Mouse (Mus musculus) layer of hippocampus, adult 8-10 months (tissue): ENCODE data around the gene Adnp. TPM values are rescaled to one million over a fixed set of nuclear protein-coding genes. Genes with fewer than 3 reads are reported as not detected.

Experiments
- DNase-seq, 2 experiments: peaks; one replicate each; pipeline ENCODE4 v3.0.0; 2022; ENCODE audit warnings: low spot score in 2 of 2
- total RNA-seq, 4 experiments: library from RNA; stranded (reverse); gene quantifications; 2 replicates each; pipeline ENCODE4 v1.2.4; 2022

The Adnp gene
- 10 to 100 TPM; 69.9 to 88.6 (median 84.4) TPM for total RNA-seq

DNA sequence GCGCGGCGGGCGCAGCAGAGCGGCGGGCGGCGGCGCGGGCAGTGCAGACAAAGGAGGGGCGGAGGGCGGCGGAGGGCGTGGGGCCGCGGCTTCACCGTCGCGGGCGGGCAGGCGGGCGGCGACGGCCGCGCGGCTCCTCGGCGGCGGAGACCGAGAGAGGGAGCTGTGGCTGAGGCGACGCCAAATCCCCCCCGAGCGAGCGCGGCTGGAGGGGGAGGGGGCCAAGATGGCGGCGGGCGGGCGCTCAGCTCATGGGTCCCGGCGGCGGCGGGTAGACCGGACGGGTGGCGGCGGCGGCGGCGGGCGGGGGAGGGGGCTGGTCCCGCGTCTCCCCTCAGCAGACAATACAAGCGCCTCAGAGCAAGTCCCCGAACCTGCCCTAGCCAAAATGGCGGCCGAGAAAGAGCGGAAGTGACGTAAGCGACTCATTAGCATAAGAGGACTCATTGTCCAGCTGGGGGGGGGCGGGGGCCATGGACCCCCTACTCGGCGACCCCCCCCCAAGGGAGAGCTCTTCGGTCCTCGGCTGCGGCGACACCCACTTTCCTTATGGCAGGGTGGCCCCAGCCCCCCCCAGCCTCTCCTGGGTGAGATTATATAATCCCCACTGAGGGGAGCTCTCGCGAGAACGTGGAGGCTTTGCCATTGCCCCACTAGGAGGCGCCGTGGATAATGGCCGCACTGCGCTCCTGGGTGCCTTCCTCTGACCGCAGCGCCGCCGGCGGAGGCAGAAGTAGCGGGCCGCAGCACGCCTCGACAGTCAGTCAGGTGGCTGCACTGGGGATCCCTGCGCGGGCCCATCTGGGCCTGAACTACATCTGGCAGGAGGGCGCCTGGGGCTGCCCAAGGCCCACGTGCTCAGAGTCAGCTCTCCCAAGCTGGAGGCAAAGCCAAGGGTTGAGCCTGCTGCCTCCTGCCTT, at the start of gene Adnp:
Adnp (minus strand) TSS at position 388 of the 920 bp plus-strand sequence.
- peak; percentile 94 to 95 for DNase-seq

DNA sequence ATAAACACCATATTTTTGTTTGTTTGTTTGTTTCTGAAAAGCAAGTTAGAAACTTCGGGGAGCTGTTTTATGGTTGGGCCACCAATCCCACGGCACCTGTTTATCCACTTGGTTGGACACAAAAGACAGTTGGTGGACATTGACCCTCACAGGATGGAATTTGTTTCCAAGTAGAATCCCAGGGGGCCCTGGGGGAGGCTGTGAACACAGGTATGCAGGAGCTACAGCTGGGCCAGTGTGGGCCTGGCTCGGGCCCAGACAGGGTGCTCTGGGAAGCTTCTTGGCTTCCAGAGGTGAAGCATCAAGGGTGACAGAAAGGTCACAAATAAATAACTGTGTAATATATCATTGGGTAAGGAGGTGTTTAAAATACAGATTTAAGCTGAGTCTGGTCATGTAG, 49.6 kb upstream of the Adnp start:
- no peak for DNase-seq

DNA sequence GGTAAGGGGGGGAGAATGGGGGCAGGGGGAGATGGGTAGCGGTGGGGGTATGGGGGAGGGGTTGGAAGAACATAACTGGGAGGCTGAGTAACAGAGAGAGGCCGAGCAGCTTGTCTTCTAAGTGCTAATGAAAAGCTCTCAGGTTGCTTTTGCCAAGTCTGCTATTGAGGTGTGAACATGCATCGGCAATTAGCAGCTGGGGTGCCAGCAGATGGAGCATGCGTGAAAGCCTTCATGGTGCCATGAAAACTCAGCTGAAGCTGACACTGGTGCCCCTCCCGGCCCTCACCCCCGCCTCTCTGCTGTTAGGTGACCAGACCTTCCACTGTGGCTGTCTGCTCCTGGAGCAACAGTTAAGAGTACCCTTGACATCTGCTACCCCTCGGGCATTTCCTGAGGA, 46.9 kb upstream of the Adnp start:
- DNase-seq, result no peak

DNA sequence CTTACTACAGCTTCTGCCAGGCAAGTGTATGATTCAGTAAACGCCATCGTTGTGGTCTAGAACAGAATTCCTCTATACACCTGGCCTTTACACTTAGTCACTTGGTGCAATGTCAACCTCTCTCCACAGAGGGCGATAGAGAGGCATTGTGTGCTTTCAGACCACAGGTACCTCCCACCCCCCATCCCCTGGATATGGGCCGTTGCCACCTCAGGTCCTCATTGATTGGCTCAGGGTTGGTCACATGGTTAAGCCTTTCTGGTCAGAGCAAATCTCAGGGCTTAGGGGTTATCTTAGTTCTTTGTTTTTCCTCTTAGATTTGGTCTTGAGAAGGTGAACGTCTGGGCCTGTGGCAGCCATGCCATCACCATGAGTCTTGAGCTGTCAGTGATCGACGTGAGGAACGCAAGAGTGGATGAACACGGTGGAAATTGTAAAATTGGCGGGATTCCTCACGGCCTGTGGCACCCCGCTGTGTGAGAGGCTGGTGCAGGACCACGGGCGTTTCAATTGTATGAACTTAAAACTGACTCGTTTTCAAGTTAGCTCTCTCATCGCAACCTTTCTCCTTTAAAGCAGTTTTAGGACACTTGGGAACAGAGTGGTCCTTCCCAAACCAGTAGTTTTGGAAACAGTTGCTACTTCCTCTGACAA, 45.9 kb upstream of the Adnp start:
- DNase-seq, result no peak

DNA sequence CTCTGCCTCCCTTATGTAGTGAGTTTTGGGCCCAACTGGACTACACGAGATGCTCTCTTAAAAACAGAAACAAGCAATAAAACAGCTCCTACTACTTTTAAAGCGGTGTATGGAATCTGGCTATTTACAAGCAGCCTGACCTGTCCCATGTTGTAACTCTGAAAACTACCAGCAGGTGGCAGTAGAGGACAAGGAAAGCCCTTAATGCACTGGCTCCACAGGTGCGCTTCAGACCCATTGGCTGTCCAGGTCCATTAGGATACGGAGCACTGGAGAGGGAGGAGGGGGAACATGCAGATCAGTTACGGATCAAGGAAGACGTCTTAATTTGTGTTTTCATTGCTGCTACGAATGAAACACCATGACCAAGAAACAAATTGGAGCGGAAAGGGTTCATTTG, 43.4 kb upstream of the Adnp start:
- peak; percentile 71 to 91 for DNase-seq

DNA sequence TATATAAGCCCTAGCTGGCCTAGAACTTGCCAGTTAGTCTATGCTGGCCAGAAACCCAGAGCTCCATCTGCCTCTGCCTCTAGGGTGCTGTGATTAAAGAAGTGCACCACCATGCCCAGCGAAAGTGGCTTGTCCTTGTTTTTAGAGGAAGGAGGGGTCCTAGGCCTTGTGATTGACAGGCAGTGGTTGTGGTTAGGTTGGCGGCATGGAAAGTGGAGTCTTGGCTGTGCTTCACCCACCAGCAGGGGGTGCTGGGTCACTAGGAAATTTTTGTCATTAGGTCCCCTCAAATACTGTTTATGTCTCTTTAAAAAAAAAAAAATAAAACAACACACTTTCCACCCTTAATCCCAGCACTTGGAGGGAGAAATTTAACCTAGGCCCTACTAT, 41.9 kb upstream of the Adnp start:
- DNase-seq, result no peak

DNA sequence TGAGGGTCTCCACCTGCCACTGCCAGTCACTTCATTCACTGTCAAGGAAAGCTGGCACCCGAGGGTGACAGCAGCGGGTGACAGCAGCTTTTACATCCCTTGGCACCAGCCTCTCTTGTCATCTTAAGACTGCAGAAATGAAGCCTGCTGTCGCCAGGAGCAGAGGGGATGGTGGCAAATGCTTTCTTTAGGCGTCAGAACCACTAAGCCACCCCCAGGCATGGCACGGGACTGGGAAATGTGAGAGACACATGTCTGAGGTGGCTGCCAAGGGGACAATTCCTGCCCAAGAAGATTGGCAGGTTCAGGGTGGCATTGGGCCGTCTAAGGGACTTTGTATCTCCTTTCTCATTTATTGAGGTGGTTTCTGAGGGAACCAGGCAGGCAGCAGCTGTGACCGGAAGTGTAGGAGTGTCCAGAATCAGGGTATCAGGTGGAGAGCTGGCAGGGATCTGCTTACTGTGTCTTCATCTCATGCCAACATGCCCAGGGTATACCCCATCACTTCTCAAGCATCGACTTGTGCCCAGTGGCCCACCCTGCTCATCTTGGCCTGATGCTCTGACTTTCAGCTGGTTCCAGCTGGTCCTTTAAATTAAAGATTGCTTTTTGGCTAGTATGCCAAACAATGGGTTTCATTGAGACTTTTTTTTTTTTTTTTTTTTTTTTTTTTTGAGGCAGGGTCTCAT, 41.4 kb upstream of the Adnp start:
- no peak for DNase-seq

DNA sequence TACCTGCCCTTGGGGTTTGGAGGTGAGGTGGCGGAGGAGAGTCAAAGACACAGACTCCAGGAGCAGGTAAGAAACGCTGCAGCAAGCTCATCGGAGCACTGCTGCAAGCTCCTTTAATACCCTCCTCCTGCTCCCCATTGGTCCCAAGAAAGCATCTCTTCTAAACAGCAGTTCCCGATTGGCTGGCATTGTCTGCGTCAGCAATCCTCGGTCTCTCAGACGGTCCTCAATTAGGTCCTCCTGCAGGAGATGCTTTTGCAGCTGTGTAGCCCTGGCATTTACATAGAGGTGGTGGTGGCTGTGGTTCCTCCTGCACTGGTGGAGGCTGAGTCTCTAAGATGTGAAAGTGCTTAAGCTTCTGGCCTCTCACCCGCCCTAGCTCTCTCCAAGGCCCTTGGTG, 38.7 kb upstream of the Adnp start:
- no peak for DNase-seq

DNA sequence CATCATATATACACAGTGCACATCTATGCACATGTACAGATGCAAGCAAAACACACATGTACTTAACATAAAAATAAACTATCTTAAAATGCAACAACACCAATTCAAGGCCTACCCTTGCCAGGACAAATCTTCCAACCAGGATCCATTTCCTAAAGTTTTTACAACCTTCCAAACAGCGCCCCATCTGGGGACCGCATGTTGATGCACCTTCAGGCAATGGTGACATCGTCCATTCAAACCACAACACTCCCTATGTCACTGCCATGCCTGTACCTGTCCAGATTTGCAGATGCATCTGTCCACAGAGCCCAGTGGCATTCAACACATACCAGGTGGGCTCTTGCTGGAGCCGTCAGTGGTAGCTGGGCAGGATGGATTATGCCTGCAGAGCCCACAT, 36.4 kb upstream of the Adnp start:
- DNase-seq, result no peak

DNA sequence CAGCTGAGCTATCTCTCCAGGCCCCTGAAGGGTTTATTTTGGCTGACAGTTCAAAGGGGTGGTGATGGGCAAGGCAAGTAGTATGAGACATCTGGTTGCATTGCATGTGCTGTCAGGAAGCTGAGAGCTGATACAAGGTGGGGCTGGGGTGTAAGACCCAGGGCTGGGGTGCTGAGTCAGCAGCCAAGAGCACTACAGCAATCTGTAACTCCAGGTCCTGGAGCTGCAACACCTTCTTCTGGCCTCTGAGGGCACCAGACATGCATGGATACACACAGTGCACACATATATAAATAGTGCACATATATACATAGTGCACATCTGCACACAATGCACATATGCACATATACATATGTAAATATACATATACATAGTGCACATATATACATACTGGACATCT, 35.9 kb upstream of the Adnp start:
- no peak for DNase-seq

DNA sequence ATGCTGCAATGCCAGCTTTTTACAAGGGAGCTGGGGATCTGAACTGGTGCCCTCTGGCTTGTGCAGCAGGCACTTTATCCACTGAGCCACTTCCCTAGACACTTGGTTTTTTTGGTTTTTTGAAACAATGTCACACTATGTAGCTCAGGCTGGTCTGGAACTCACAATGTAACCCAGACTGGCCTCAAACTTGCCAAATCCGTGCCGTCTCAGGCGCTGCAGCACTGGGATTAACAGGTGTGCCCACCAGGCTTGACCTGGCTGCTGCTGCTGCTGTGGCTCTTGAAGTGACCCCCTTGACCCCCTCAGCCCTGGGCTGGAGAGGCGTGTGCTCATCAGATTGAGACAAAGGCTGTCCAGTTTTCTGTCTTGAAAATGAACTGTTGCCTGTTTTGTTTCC, 31.4 kb upstream of the Adnp start:
- no peak for DNase-seq

DNA sequence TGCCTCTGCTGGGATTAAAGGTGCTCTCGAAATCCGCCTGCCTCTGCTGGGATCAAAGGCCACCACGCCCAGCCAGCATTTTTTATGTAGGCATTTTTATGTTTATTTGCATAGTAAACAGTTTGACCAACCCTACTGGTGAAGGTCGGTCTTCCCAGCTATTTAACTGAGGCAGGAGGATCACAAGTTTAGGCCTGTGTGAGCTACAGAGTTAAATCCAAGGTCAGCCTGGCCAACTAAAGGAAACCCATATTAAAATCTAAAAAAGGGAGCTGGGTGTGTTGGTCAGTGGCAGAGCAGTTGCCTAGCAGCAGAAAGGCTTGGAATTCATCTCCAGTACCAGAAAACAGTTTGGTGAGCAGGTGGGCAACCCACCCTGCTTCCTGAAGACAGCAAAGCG, 26.4 kb upstream of the Adnp start:
- no peak for DNase-seq

DNA sequence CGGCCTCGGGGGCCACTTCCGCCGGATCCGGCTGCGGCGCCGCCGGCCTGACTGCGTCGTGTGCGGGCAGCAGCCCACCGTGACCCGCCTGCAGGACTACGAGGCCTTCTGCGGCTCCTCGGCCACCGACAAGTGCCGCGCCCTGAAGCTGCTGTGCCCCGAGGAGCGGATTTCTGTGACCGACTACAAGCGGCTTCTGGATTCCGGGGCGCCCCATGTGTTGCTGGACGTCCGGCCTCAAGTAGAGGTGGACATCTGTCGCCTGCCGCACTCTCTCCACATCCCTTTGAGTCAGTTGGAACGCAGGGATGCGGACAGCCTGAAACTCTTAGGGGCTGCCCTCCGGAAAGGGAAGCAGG, 24.5 kb upstream of the Adnp start:
- no peak for DNase-seq

DNA sequence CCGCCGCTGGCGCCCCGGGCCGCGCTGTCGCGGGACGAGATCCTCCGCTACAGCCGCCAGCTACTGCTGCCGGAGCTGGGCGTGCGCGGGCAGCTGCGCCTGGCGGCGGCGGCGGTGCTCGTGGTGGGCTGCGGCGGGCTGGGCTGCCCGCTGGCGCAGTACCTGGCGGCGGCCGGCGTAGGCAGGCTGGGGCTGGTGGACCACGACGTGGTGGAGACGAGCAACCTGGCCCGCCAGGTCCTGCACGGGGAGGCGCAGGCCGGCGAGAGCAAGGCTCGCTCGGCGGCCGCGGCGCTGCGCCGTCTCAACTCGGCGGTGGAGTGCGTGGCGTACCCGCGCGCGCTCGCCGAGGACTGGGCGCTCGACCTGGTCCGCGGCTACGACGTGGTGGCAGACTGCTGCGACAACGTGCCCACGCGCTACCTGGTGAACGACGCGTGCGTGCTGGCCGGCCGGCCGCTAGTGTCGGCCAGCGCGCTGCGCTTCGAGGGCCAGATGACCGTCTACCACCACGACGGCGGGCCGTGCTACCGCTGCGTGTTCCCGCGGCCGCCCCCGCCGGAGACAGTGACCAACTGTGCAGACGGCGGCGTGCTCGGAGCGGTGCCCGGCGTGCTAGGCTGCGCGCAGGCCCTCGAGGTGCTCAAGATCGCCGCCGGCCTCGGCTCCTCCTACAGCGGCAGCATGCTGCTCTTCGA, 24.0 kb upstream of the Adnp start:
- peak in 1 of 2 experiments; percentile 14 for DNase-seq

DNA sequence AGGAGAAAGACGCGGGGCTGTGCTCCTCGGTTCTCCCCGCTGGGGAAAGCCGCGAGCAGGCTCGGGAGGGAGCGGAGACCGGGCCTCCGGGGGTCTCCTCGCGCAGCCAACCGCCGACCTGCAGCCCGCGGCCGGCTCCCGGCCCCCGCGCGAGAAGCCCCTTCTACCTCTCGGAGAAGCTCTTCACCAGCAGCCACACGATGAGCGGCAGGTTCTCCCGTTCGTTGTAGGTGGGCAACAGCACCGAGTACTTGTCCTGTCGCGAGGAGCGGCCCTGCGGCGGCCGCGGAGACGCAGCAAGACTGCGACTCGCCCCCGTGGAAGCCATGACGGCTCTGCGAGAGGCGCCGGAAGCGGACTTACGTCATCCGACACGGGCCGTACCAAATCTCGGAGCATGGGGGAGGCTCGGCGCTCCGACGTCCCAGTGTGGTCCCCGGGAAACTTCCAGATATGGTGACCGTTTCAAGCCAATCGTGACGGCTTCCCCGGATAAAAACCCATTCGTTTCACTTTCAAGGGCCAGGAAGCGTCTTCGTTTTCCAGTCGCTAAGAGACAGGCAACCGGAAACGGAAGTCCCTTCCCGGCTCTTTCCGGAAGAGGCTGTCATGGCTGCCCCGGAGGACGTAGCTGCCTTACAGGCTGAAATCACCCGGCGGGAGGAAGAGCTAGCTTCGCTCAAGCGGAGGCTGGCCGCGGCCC, 23.3 kb upstream of the Adnp start, which contains the start of the genes Gm20716, Dpm1 and Mocs3:
Gm20716 (minus strand) TSS at position 339 of the 703 bp plus-strand sequence.
Dpm1 (minus strand) TSS at position 566 of the 703 bp plus-strand sequence.
Mocs3 (plus strand) TSS at position 597 of the 703 bp plus-strand sequence.
- peak; percentile 88 to 92 for DNase-seq

DNA sequence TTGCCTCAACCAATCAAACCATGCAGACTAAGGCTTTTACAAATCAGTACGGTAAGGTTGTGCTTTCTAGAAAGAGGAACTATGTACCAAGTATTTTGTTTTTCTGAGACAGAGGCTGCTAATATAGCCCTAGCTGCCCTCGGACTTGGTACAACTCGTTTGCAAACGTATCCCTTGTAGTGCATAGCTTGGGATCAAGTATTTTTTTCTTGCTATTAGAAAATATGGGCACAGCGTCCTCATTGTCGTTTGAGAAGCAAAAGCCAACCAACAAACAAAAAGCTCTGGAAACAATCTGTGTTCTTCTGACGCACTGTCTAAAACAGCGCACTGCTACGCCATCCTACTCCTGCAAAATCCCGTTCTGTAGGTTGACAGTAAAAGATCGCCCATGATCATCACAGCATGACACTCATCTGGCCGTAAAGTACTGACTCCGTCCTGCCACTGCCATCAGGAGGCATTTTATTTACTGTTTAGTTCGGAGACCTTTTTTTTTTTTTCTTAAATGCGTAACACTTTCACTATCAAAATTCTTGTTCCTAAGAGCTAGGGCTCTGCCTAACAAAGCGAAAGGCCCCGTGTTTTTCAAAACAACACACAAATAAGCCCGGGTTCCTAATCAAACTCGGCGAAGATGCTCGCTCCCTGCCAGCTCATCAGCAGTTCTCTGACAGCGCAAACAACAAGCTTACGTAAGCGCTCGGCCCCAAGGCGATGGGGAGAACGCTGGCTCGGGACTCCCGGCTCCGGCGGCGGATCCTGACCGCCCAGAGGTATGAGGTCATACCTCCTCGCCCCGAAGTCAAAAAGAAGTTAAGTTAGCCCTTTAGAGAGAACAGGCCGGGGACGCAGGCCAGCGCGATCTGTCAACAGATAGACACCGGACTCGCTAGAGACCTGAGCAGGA, 22.5 kb upstream of the Adnp start:
- peak in 1 of 2 experiments; percentile 56 for DNase-seq

DNA sequence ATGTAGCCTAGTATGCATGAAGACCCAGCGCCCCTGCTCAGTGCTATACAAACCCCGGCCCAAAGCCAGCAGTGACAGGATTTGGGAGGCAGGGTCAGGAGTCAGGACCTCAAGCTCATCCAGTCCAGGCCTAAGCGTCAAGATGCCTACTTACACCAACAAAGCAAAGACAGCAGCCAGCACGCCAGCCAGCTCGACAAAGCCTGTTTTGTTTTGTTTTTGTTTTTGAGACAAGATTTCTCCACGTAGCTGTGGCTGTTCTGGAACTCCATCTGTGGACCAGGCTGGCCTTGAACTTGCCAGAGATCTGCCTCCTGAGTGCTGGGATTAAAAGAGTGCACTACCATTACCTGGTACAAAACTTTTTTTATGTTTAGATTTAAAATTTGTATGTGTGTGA, 16.4 kb upstream of the Adnp start:
- DNase-seq, result no peak

DNA sequence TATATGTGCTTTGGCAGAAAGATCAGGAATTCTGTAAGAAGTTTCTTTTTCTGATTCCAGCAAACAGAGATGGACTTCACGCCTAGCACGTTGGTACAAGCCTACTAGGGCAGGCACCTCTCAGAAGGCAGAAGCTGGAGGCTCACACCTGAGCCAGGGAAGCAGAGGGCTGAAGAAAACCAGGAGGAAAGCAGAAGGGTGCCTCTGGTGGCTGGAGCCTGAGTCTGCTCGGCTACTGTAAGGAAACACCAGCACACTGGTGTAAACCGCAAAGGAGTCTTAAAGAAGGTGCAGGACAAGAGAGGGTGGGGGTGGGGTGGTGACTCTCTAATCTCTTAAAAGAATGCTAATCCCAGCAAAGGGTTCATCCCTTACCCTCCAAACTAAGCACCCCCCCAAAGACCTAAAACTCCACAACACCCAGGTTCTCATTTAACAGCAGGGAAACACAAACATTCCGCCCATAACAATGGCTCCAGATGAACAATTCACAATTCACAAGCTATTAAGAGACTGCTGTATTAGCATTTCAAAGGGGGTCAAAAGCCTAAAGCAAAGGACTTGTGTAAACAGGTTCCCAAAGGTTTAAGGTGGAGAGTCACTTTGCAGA, 7.0 kb upstream of the Adnp start:
- no peak for DNase-seq

DNA sequence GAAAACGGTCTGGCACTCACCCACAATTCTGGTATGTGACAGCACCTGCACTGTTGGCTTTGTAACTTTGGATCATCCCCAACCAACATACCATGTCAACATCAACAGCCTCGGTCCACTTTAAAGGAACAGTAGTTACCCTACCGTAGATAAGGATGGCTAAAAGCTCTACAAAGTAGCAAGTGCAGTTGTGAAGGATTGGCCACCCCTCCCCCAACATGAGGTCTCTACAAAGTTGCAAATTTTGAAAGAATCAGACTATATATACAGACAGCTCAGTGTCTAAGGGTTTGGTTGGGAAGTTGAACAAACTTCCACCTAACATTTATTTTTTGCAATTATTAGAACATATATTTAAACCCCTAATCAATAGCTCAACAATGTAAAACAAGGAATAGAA, 971 bp upstream of the Adnp start:
- no peak for DNase-seq
